Mouse (Mus musculus) frontal cortex, postnatal 36 days (tissue): ENCODE results near the gene Hmx2.
A peak's percentile ranks its signal among the peaks of the same experiment; 100 is the strongest.

Experiments
- DNase-seq, 2 experiments: peaks; one replicate each; pipeline ENCODE4 v3.0.0; 2022; ENCODE audit warnings: low spot score in 2 of 2

The Hmx2 gene

GRCm38 (mm10) chr7:131548473-131548872 lies at the start of gene Hmx2:
Gene Hmx2, plus strand, starts transcription at chr7:131548773.
- DNase-seq: no peak

DNA sequence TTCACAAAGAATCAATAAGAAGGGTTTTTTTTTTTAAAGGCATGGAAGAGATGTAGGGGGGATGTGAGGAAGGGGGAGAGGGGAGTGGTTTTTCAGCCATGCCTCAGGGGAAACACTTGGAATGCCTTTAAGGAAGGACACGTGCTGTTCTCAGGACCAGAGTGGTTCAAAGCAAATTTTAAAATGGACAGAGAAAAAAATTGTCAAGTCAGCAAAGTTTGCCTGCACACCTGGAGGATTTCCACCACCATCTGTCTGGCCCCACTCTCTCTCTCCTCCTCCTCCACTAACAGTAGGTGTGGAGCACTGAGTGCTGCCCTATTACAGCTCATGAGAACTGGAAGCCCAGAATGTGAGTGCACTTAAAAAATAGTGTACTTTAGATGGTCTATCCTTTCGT lies 44.8 kb upstream of the Hmx2 start:
- no peak for DNase-seq

DNA sequence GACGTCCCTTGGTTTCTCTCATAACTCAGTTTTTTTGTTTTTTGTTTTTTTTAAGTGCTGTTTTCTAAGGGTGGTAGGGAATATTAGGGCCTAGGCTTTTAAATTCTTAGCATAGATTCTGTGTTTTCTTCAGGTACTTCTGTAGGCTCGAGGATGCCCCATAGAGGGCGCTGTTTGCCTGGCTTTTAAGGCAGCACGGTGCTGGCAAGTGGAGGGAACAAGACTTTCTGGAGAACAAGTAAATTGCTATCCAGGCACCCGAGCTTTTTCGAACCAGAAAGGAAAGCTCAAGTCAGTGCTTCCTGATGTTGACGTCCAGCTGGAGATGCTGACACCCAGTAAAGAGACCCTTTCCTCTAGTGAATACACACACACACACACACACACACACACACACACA lies 8.6 kb upstream of the Hmx2 start:
- DNase-seq: peak; percentile 84 to 87

GRCm38 (mm10) chr7:131541184-131542114 lies 7.1 kb upstream of the Hmx2 start:
- DNase-seq: no peak

- no peak for DNase-seq
These were observed 6.3 kb upstream of the Hmx2 start, which contains the start of gene Hmx3 for GRCm38 (mm10) chr7:131542115-131542871. Gene Hmx3, plus strand, starts transcription at chr7:131542867.

GRCm38 (mm10) chr7:131542872-131543622 lies 5.5 kb upstream of the Hmx2 start:
- DNase-seq: no peak

DNA sequence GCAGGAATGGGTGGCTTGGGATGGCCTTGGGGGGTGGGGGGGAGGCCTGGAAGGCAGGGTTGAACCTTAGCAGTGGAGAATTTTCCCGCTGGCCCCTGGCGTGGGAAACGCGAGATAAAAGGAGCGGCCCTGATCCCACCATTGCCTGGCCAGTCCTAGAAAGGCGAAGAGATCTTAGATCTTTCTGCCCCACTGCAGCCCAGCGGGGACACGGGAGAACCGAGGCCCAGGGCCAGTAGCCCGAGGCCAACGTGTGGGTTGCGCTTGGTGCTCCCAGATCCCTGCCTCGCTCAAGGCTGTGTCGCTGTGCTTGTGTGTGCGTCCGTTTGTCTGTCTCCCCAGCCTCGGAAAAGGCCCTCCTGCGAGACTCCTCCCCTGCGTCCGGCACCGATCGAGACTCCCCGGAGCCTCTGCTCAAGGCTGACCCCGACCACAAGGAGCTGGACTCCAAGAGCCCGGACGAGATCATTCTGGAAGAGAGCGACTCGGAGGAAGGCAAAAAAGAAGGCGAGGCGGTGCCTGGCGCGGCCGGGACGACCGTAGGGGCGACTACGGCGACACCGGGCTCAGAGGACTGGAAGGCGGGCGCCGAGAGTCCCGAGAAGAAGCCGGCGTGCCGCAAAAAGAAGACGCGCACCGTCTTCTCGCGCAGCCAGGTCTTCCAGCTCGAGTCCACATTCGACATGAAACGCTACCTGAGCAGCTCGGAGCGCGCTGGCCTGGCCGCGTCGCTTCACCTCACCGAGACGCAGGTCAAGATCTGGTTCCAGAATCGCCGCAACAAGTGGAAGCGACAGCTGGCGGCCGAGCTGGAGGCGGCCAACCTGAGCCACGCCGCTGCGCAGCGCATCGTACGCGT lies 4.7 kb upstream of the Hmx2 start:
- DNase-seq: no peak

DNA sequence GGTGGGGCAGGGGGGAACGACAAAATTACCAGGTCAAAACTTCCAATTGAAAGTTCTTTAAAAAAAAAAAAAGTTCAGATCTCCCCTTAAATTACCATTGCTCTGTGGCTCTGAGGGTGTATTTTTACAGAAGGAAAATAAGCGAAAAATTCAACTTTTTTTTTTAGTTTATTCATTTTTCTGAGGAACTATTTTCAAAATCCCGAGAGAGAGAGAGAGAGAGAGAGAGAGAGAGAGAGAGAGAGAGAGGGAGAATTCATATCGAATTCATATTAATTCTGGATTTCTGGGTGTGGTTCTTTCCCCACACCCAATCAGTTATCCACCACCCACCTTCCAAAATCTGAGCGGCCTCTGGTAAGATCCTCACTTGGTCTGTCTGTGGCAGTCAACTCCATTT lies 3.7 kb upstream of the Hmx2 start:
- DNase-seq: no peak

- DNase-seq: no peak
These were observed 2.7 kb upstream of the Hmx2 start for GRCm38 (mm10) chr7:131545701-131546385.

- DNase-seq: no peak
These were observed 2.1 kb upstream of the Hmx2 start for GRCm38 (mm10) chr7:131546423-131546822.

DNA sequence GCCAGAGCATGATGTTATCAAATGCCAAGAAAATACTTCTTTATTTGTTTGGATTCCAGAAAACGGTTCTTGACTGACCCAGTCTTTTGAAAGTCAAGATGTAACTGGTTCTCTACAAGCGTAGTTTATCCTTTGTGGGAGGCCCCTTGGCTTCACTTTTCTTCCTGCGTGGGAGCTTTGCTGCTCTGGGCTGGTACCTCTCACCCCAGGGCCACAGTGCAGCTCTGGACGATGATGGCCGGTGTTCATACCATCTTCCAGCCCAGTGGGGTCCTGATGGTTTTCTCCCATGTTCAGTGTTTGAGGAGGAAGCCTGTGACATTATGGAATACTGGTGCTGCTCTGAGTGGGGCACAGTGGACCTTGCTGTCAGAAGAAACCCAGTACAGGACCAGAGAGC lies 1.1 kb upstream of the Hmx2 start:
- DNase-seq: no peak

DNA sequence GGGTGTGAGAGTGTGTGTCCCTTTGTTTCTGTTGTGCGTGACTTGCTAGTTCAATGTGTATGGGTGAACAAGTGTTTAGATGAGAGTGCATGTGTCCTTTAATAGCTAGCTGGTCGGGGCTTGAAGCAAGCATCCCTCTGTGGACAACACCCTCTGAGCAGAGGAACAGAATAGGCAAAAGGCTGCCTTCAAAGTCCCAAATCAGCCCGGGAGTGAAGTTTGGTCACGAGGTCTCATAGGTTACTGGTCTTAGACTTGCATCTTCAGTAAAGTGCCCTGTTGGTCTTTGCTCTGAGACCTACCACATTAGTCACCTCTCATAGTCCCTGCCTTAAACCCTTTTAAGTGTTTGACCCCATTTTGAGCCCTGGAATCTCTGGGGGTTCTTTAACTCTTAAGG lies 2.9 kb downstream of the Hmx2 start:
- no peak for DNase-seq

DNA sequence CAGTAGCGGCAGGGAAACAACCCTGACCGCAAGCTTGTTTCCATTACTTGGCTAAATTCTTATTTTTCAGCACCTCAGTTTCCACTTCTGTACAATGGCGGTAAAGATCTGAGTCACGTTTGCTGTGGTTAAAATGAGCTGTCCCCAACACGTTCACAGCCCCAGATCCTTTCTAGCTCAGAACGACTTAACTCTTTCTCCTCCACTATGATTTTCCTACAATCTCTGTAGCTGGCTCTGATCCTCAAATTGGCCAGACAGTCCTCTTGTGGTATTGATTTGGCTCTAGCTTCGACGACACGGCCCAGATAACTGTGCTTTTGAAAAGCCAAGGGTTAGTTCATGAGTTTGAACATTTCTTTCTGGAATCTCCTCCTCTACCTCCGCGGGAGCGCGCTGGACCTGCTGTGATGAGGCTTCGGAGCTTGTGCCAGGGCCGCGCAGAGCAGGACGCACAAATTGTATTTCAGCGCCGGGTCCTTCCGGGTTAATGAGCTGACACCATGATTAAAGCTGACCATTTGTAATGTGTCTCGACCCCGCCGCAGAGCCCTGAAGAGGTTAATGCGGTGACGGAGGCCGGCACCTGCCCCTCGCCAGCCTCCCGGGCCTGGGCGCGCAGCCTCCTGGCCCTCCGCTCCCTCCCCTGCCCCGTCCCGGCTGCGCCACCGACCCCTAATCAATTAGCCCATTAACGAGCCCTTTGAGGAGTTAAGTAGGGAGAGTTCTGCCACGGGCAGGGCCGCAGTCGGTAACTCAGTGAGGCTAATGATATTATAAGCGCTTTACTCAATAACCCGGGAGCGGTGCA lies 3.6 kb downstream of the Hmx2 start:
- no peak for DNase-seq

DNA sequence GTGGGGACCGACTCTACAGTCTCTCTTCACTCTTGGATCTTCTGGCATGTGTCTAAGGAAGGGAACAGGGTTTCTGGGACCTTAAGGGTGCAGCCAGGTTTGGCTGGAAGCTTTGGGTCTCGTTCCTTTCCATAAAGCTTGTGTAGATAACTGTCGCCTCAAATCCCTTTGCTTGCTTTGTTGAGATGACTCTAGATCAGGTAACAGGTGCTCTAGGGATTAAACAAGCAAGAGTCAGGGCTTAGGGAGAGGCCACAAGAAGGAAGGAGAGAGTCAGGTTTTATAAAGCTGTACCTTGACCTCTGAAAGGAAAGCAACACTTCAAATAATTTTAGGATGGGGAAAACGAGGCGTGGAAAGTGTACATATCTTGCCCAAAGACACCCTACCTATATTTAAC lies 4.2 kb downstream of the Hmx2 start:
- no peak for DNase-seq

DNA sequence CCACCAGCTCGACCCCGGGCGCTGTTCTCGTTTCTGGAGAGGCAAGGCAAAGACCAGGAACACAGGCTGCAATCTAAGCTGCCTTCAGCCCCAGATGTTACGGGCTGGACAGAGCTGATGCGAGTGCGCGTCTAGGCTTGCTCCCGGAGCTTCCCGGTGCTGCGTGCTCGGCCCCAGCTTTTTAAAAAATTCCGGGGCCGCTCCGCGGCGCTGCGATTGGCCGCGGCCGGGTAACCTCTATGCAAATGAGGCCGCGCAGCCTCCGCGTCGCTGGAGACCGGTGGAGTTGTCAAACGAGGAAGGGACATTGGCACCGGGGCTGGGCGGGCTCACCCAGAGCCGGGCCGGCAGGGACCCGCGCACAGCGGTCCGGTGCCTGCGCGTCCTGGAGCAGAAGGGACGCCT lies 5.2 kb downstream of the Hmx2 start:
- DNase-seq: no peak

GRCm38 (mm10) chr7:131554341-131555180 lies 6.0 kb downstream of the Hmx2 start:
- DNase-seq: no peak

DNA sequence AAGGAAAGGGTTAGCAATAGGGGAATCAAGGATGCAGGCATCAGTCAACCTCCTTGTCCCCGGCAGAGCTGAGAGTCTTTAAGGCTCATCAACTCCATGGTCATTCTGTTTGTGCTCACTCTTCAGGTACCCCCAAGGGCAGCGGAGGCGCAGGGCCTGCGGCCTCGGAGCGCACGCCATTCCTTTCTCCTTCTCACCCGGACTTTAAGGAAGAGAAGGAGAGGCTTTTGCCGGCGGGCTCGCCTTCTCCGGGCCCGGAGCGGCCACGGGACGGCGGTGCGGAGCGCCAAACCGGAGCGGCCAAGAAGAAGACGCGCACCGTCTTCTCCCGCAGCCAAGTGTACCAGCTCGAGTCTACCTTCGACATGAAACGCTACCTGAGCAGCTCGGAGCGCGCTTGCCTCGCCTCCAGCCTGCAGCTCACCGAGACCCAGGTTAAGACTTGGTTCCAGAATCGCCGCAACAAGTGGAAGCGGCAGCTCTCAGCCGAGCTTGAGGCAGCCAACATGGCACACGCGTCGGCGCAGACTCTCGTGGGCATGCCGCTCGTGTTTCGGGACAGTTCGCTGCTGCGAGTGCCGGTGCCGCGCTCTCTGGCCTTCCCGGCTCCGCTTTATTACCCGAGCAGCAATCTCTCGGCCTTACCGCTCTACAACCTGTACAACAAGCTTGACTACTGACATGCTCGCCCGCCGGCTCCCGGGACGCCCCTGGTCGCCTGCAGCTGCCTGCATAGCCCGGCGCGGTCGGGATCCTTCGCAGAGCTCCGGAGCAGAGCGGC lies 6.9 kb downstream of the Hmx2 start:
- no peak for DNase-seq

DNA sequence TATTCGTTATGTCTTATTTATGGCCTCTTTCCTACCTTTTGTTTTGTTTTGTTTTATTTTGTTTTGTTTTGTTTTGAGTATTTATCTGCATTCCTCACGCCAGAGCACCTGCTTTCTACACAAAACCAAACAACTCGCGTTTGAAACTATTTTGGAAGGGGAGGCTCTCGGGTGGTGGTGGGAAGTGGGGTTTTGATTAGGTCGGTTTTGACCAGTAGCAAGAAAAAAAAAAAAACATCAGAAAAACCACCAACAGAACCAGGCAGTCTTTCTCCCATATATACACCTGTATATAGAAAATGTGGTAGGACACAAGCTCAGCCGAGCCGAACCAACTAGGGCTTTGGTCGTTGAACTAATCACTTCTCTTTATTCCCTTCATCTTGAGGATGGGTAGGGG lies 7.5 kb downstream of the Hmx2 start:
- DNase-seq: no peak
